Mouse (Mus musculus): ENCODE data around the gene Grb14. TPM values are rescaled to one million over a fixed set of nuclear protein-coding genes. Genes with fewer than 3 reads are reported as not detected.

Gene Grb14
- polyA plus RNA-seq, 1 experiment: 9.7 TPM

- TF ChIP-seq CTCF (IDR thresholded peaks at IDR 0.05; ENCODE audit: borderline replicate concordance, extremely low read depth, insufficient read depth, insufficient read length): no peak
- TF ChIP-seq POLR2A (IDR thresholded peaks at IDR 0.05; ENCODE audit: borderline replicate concordance, extremely low read depth, insufficient read depth, insufficient read length, poor library complexity, severe bottlenecking): no peak
- DNase-seq (ENCODE audit: low read depth): no peak
These were observed 75.6 kb downstream of the Grb14 start for GRCm38 (mm10) chr2:64949210-64949609.

GRCm38 (mm10) chr2:64948418-64949169, 76.2 kb downstream of the Grb14 start:
- DNase-seq (ENCODE audit: low read depth): peak; percentile 77
- TF ChIP-seq CTCF (IDR thresholded peaks at IDR 0.05; ENCODE audit: borderline replicate concordance, extremely low read depth, insufficient read depth, insufficient read length): peak; percentile 70; the same call in 1 of the 2 replicates
- no peak for TF ChIP-seq POLR2A (IDR thresholded peaks at IDR 0.05; ENCODE audit: borderline replicate concordance, extremely low read depth, insufficient read depth, insufficient read length, poor library complexity, severe bottlenecking)

GRCm38 (mm10) chr2:64947484-64947883, 77.3 kb downstream of the Grb14 start:
- no peak for DNase-seq (ENCODE audit: low read depth)
- TF ChIP-seq POLR2A (IDR thresholded peaks at IDR 0.05; ENCODE audit: borderline replicate concordance, extremely low read depth, insufficient read depth, insufficient read length, poor library complexity, severe bottlenecking): no peak
- no peak for TF ChIP-seq CTCF (IDR thresholded peaks at IDR 0.05; ENCODE audit: borderline replicate concordance, extremely low read depth, insufficient read depth, insufficient read length)

- no peak for TF ChIP-seq CTCF (IDR thresholded peaks at IDR 0.05; ENCODE audit: borderline replicate concordance, extremely low read depth, insufficient read depth, insufficient read length)
- no peak for TF ChIP-seq POLR2A (IDR thresholded peaks at IDR 0.05; ENCODE audit: borderline replicate concordance, extremely low read depth, insufficient read depth, insufficient read length, poor library complexity, severe bottlenecking)
- peak; percentile 30 for DNase-seq (ENCODE audit: low read depth)
These were observed 103.9 kb downstream of the Grb14 start for GRCm38 (mm10) chr2:64920879-64921278.

- peak; percentile 88 for DNase-seq (ENCODE audit: low read depth)
- TF ChIP-seq POLR2A (IDR thresholded peaks at IDR 0.05; ENCODE audit: borderline replicate concordance, extremely low read depth, insufficient read depth, insufficient read length, poor library complexity, severe bottlenecking): no peak
- peak; percentile 44; the same call in 1 of the 2 replicates for TF ChIP-seq CTCF (IDR thresholded peaks at IDR 0.05; ENCODE audit: borderline replicate concordance, extremely low read depth, insufficient read depth, insufficient read length)
These were observed 109.3 kb downstream of the Grb14 start for GRCm38 (mm10) chr2:64915448-64915847.

- no peak for TF ChIP-seq POLR2A (IDR thresholded peaks at IDR 0.05; ENCODE audit: borderline replicate concordance, extremely low read depth, insufficient read depth, insufficient read length, poor library complexity, severe bottlenecking)
- TF ChIP-seq CTCF (IDR thresholded peaks at IDR 0.05; ENCODE audit: borderline replicate concordance, extremely low read depth, insufficient read depth, insufficient read length): peak; percentile 80
These were observed 119.9 kb downstream of the Grb14 start for GRCm38 (mm10) chr2:64904877-64905276.

GRCm38 (mm10) chr2:64897844-64898243, 126.9 kb downstream of the Grb14 start:
- peak; percentile 79 for DNase-seq (ENCODE audit: low read depth)
- TF ChIP-seq POLR2A (IDR thresholded peaks at IDR 0.05; ENCODE audit: borderline replicate concordance, extremely low read depth, insufficient read depth, insufficient read length, poor library complexity, severe bottlenecking): no peak
- no peak for TF ChIP-seq CTCF (IDR thresholded peaks at IDR 0.05; ENCODE audit: borderline replicate concordance, extremely low read depth, insufficient read depth, insufficient read length)

More at GRCm38 (mm10) chr2:64904877-64905276, 119.9 kb downstream of the Grb14 start:
- DNase-seq (ENCODE audit: low read depth): peak; percentile 77

GRCm38 (mm10) chr2:64893233-64893632, 131.6 kb downstream of the Grb14 start:
- DNase-seq (ENCODE audit: low read depth): no peak

GRCm38 (mm10) chr2:64887098-64887757, 137.6 kb downstream of the Grb14 start:
- DNase-seq (ENCODE audit: low read depth): peak; percentile 69
- TF ChIP-seq CTCF (IDR thresholded peaks at IDR 0.05; ENCODE audit: borderline replicate concordance, extremely low read depth, insufficient read depth, insufficient read length): no peak
- no peak for TF ChIP-seq POLR2A (IDR thresholded peaks at IDR 0.05; ENCODE audit: borderline replicate concordance, extremely low read depth, insufficient read depth, insufficient read length, poor library complexity, severe bottlenecking)

More at GRCm38 (mm10) chr2:64893233-64893632, 131.6 kb downstream of the Grb14 start:
- TF ChIP-seq CTCF (IDR thresholded peaks at IDR 0.05; ENCODE audit: borderline replicate concordance, extremely low read depth, insufficient read depth, insufficient read length) (peak; percentile 33; the same call in 1 of the 2 replicates), POLR2A (IDR thresholded peaks at IDR 0.05; ENCODE audit: borderline replicate concordance, extremely low read depth, insufficient read depth, insufficient read length, poor library complexity, severe bottlenecking) (no peak)

GRCm38 (mm10) chr2:64885696-64886095, 139.1 kb downstream of the Grb14 start:
- TF ChIP-seq POLR2A (IDR thresholded peaks at IDR 0.05; ENCODE audit: borderline replicate concordance, extremely low read depth, insufficient read depth, insufficient read length, poor library complexity, severe bottlenecking) (no peak), CTCF (IDR thresholded peaks at IDR 0.05; ENCODE audit: borderline replicate concordance, extremely low read depth, insufficient read depth, insufficient read length) (no peak)
- peak; percentile 73 for DNase-seq (ENCODE audit: low read depth)

- DNase-seq (ENCODE audit: low read depth): no peak
- TF ChIP-seq POLR2A (IDR thresholded peaks at IDR 0.05; ENCODE audit: borderline replicate concordance, extremely low read depth, insufficient read depth, insufficient read length, poor library complexity, severe bottlenecking) (no peak), CTCF (IDR thresholded peaks at IDR 0.05; ENCODE audit: borderline replicate concordance, extremely low read depth, insufficient read depth, insufficient read length) (no peak)
These were observed 146.5 kb downstream of the Grb14 start for GRCm38 (mm10) chr2:64878275-64878674.

Other genes starting within 250 kb of the Grb14 start
- 3.1 and 4.4 TPM in 2 replicates for gene Cobll1, start 214.4 kb upstream of the Grb14 start, polyA plus RNA-seq (2012; rRNA removed)